Mouse (Mus musculus) heart, embryonic 11.5 days (tissue): ENCODE measurements at regions not wholly inside any gene's neighbourhood (a gene's known extent, or its start where the extent isn't known, plus 50 kb on each side); places are given as distances from the start of the nearest gene placed in this dataset.

Experiments
- ATAC-seq: fragments of 200-750 bp; cut with Nextera tagmentation; replicated peaks from 2 replicates; pipeline ENCODE4 v1.8.0; 2017; ENCODE audit warnings: moderate library complexity; ENCODE audit not compliant: insufficient number of reproducible peaks, low FRiP score, low TSS enrichment
- H3K27ac ChIP-seq: fragments of 300-500 bp; sonication (generic); 2 replicates; pipeline ENCODE4 v1.5.1; 2014; ENCODE audit warnings: mild to moderate bottlenecking, low read depth, low read length
- H3K27me3 ChIP-seq: fragments of 300-500 bp; sonication (generic); 2 replicates; pipeline ENCODE4 v1.6.1; 2014; ENCODE audit warnings: mild to moderate bottlenecking, low read length, mixed read lengths; ENCODE audit not compliant: control insufficient read depth, insufficient read depth
- H3K36me3 ChIP-seq: fragments of 300-500 bp; sonication (generic); 2 replicates; pipeline ENCODE4 v1.6.1; 2014; ENCODE audit warnings: mild to moderate bottlenecking, low read length, moderate library complexity, mixed read lengths; ENCODE audit not compliant: control insufficient read depth, insufficient read depth
- H3K4me1 ChIP-seq: fragments of 300-500 bp; sonication (generic); 2 replicates; pipeline ENCODE4 v1.6.1; 2014; ENCODE audit warnings: low read length; ENCODE audit not compliant: control insufficient read depth, insufficient read depth
- H3K4me2 ChIP-seq: fragments of 300-500 bp; sonication (generic); 2 replicates; pipeline ENCODE4 v1.6.1; 2014; ENCODE audit warnings: mild to moderate bottlenecking, moderate library complexity
- H3K4me3 ChIP-seq: fragments of 300-500 bp; sonication (generic); 2 replicates; pipeline ENCODE4 v1.5.1; 2014; ENCODE audit warnings: low read depth, low read length
- H3K9ac ChIP-seq: fragments of 300-500 bp; sonication (generic); 2 replicates; pipeline ENCODE4 v1.6.1; 2014; ENCODE audit warnings: mild to moderate bottlenecking, low read depth, low read length, moderate library complexity
- H3K9me3 ChIP-seq: fragments of 300-500 bp; sonication (generic); replicated peaks from 2 replicates; pipeline ENCODE4 v1.6.1; 2016; ENCODE audit warnings: low read length; ENCODE audit not compliant: control insufficient read depth
- WGBS: fragments of 180-500 bp; shearing (Covaris S2); extraction: QIAGEN DNeasy Blood & Tissue Kit; methylation state at CpG from one replicate; pipeline ENCODE4 v1.1.7; 2014; ENCODE audit not compliant: insufficient replicate concordance; 5-methylcytosine and 5-hydroxymethylcytosine counted together

- Histone ChIP-seq H3K9ac (no peak overlapping the region), H3K9me3 (no peaks in the 10 kb centered on the region), H3K4me1 (no peaks in the 10 kb centered on the region), H3K4me2 (no peak overlapping the region), H3K4me3 (no peak overlapping the region), H3K27me3 (no peaks in the 10 kb centered on the region), H3K27ac (no peak overlapping the region), H3K36me3 (no peaks in the 10 kb centered on the region)
- no peak for ATAC-seq
- 51% methylated on average over 5 of the region's 5 CpGs for WGBS
These were observed 204.1 kb downstream of the 1700129C05Rik start for GRCm38 (mm10) chr14:58938601-58938970.

- no peak overlapping the region for H3K4me2 ChIP-seq
- H3K4me3 ChIP-seq, result no peak overlapping the region
- 68% methylated on average over 12 of the region's 12 CpGs for WGBS
- no peaks in the 10 kb centered on the region for H3K27me3 ChIP-seq
- ATAC-seq, result no peak
- H3K36me3 ChIP-seq, result no peaks in the 10 kb centered on the region
- H3K9me3 ChIP-seq, result no peaks in the 10 kb centered on the region
- no peak overlapping the region for H3K9ac ChIP-seq
- no peaks in the 10 kb centered on the region for H3K4me1 ChIP-seq
- no peak overlapping the region for H3K27ac ChIP-seq
These were observed 204.7 kb downstream of the 1700129C05Rik start for GRCm38 (mm10) chr14:58937791-58938600.

DNA sequence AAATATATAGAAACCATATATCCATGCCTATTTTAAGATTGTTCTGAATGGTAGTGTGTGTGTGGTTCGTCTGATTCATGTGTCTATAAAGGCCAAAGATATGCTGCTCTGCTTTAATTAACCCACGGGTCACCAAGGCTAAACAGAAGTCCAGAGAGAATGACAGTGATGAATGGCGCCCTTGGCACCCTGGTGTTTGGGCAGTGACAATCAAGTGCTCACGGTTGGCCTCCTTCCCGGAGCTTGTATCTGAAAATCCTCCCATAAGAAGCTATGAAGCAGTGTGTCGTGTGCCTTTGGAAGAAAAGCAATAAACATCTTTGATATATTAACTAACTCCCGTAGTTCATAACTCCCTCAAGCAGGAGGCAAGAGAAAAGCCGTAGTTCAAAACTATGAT is 205.4 kb downstream of the 1700129C05Rik start:
- Histone ChIP-seq H3K9ac (no peak overlapping the region), H3K4me3 (no peak overlapping the region), H3K4me2 (no peak overlapping the region), H3K27ac (no peak overlapping the region), H3K4me1 (no peaks in the 10 kb centered on the region), H3K36me3 (no peaks in the 10 kb centered on the region), H3K9me3 (no peaks in the 10 kb centered on the region), H3K27me3 (no peaks in the 10 kb centered on the region)
- 57% methylated on average over 8 of the region's 8 CpGs for WGBS
- ATAC-seq, result no peak

DNA sequence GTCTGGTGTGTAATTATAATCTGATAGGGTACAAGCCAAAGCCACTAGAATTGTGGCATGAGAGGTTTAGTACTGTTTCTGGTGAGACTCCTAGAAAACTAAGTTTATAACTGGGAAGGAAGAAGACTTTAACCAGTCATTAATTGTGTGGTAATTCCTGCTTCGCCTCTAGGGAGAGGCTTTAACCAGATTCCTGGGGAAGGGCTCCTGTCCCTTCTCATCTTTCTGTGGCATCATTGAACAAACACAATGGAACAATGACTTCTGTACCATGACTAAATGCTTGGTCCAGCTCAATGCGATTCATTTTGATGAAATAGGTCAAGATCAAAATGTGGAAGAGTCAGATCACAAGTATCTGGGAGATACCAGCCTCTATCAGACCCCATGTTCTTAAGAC is 206.6 kb downstream of the 1700129C05Rik start:
- ATAC-seq, result no peak
- Histone ChIP-seq H3K4me2 (no peak overlapping the region), H3K36me3 (no peaks in the 10 kb centered on the region), H3K4me3 (no peak overlapping the region), H3K9ac (no peak overlapping the region), H3K9me3 (no peaks in the 10 kb centered on the region), H3K27me3 (no peaks in the 10 kb centered on the region), H3K27ac (no peak overlapping the region), H3K4me1 (no peaks in the 10 kb centered on the region)
- WGBS, result 75% methylated on average over 2 of the region's 2 CpGs

DNA sequence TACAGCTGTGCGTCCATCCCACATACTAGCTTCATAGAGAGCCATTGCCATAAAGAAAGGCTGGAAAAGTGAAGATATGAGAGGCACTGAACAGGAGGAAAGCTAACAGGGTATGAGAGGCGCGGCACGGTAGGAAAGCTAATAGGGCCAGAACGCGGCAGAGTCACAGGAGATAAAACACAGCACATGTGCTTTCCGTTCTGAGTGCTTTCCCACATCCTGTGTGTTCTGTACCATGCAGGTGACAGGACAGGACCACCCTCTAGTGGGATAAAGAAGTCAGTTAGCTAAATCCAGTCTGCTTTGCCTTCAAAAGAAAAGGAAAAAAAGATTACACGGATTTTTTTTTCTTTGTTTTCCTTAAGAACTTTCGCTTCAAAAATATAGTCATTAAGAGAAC is 224.8 kb downstream of the 1700129C05Rik start:
- H3K4me3 ChIP-seq, result no peak overlapping the region
- no peak overlapping the region for H3K4me2 ChIP-seq
- no peaks in the 10 kb centered on the region for H3K4me1 ChIP-seq
- H3K27me3 ChIP-seq, result no peaks in the 10 kb centered on the region
- no peak overlapping the region for H3K27ac ChIP-seq
- no peak for ATAC-seq
- no peaks in the 10 kb centered on the region for H3K9me3 ChIP-seq
- no peak overlapping the region for H3K9ac ChIP-seq
- WGBS, result 70% methylated on average over 9 of the region's 9 CpGs
- no peaks in the 10 kb centered on the region for H3K36me3 ChIP-seq

GRCm38 (mm10) chr14:58917228-58917627 is 225.5 kb downstream of the 1700129C05Rik start:
- no peak overlapping the region for H3K4me3 ChIP-seq
- no peak overlapping the region for H3K4me2 ChIP-seq
- H3K27me3 ChIP-seq, result no peaks in the 10 kb centered on the region
- H3K9ac ChIP-seq, result no peak overlapping the region
- no peaks in the 10 kb centered on the region for H3K36me3 ChIP-seq
- H3K9me3 ChIP-seq, result no peaks in the 10 kb centered on the region
- 77% methylated on average over 3 of the region's 3 CpGs for WGBS
- no peak overlapping the region for H3K27ac ChIP-seq
- no peak for ATAC-seq
- H3K4me1 ChIP-seq, result no peaks in the 10 kb centered on the region

DNA sequence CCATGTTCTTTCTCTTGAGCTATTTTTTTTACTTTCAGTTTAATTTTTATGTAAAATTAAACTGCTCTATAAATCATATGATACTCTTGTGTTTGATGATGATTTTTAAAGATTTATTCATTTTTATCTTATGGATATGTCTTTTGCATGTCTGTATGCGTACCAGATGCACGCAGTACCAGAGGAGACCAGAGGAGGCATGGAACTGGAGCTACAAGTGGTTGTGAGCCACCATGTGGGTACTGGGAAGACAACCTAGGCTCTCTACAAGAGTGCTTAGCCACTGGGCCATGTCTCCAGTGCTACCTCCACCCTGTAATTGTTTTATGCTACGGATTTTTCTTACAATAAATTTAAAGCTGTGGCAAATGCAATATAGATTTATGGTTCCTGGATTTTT is 227.8 kb downstream of the 1700129C05Rik start:
- Histone ChIP-seq H3K9ac (no peak overlapping the region), H3K4me1 (no peaks in the 10 kb centered on the region), H3K4me3 (no peak overlapping the region), H3K27ac (no peak overlapping the region), H3K36me3 (no peaks in the 10 kb centered on the region), H3K27me3 (no peaks in the 10 kb centered on the region), H3K9me3 (no peaks in the 10 kb centered on the region), H3K4me2 (no peak overlapping the region)
- ATAC-seq, result no peak
- WGBS, result 88% methylated on average over 3 of the region's 3 CpGs

- Histone ChIP-seq H3K9ac (no peak overlapping the region), H3K9me3 (no peaks in the 10 kb centered on the region), H3K4me3 (no peak overlapping the region), H3K36me3 (no peaks in the 10 kb centered on the region), H3K27ac (no peak overlapping the region), H3K27me3 (no peaks in the 10 kb centered on the region), H3K4me2 (no peak overlapping the region), H3K4me1 (no peaks in the 10 kb centered on the region)
- ATAC-seq, result no peak
- 85% methylated on average over 1 of the region's 1 CpGs for WGBS
These were observed 231.8 kb downstream of the 1700129C05Rik start for GRCm38 (mm10) chr14:58910846-58911245.

GRCm38 (mm10) chr14:58907932-58908331 is 234.8 kb downstream of the 1700129C05Rik start:
- Histone ChIP-seq H3K9ac (no peak overlapping the region), H3K4me1 (no peaks in the 10 kb centered on the region), H3K4me2 (no peak overlapping the region), H3K36me3 (no peaks in the 10 kb centered on the region), H3K9me3 (no peaks in the 10 kb centered on the region), H3K27me3 (no peaks in the 10 kb centered on the region), H3K4me3 (no peak overlapping the region), H3K27ac (no peak overlapping the region)
- WGBS, result 63% methylated on average over 3 of the region's 3 CpGs
- no peak for ATAC-seq
